In genomic region chr1:171412001-171412441, GRCm38 (mm10) we compare ENCODE assay signal across 8 mouse cellular contexts. TPM values are rescaled to one million over a fixed set of nuclear protein-coding genes. Genes with fewer than 3 reads are reported as not detected.
DNase-seq lines count a peak whose midpoint lies in the region; ATAC-seq lines count a peak whose summit lies in the region.

No protein-coding gene starts in this region.

- H3K27me3 ChIP-seq in hindbrain, embryonic 11.5 days (ENCODE audit: control insufficient read depth, insufficient read depth, low read length) = no peaks in the 10 kb centered on the region; the same call in 1 of the 2 replicates
- H3K27me3 ChIP-seq in limb, embryonic 12.5 days = peaks cover 9% of the 10 kb centered on the region
- H3K27me3 ChIP-seq in midbrain, embryonic 11.5 days (ENCODE audit: control insufficient read depth, insufficient read depth, low read length) = peaks cover 4% of the 10 kb centered on the region; the same call in 1 of the 2 replicates
- H3K27me3 ChIP-seq in splenic B cell, adult 2 months (ENCODE audit: control insufficient read depth, insufficient read depth, low read length, poor library complexity, severe bottlenecking) = no peaks in the 10 kb centered on the region

- H3K9ac ChIP-seq in hindbrain, embryonic 11.5 days (ENCODE audit: low read depth, low read length) = peak overlapping the region; percentile 99
- peak overlapping the region; percentile 94 for H3K9ac ChIP-seq in limb, embryonic 12.5 days (replicated peaks)
- peak overlapping the region; percentile 93 for H3K9ac ChIP-seq in midbrain, embryonic 11.5 days (ENCODE audit: low read length)

- WGBS in hindbrain, embryonic 11.5 days = 2% methylated on average over 20 of the region's 20 CpGs
- WGBS in limb, embryonic 12.5 days = 3% methylated on average over 20 of the region's 20 CpGs
- 2% methylated on average over 20 of the region's 20 CpGs for WGBS in midbrain, embryonic 11.5 days

- ATAC-seq in erythroblast, adult 5-6 weeks (replicated peaks; ENCODE audit: low FRiP score, poor library complexity, severe bottlenecking) = peak; percentile 52
- ATAC-seq in hindbrain, embryonic 11.5 days (ENCODE audit: low FRiP score) = peak; percentile 61
- ATAC-seq in limb, embryonic 12.5 days (ENCODE audit: insufficient number of reproducible peaks, insufficient read depth, low FRiP score, low TSS enrichment, low read depth) = peak; percentile 18; the same call in 1 of the 2 replicates
- ATAC-seq in midbrain, embryonic 11.5 days (ENCODE audit: low FRiP score) = peak; percentile 57

- no peaks in the 10 kb centered on the region for H3K9me3 ChIP-seq in hindbrain, embryonic 11.5 days (ENCODE audit: control insufficient read depth, low read length)
- no peaks in the 10 kb centered on the region for H3K9me3 ChIP-seq in limb, embryonic 12.5 days
- H3K9me3 ChIP-seq in midbrain, embryonic 11.5 days (ENCODE audit: control insufficient read depth, low read length) = no peaks in the 10 kb centered on the region

- DNase-seq in frontal cortex, postnatal 36 days (ENCODE audit: low spot score in 2 of 2) = peak; percentile 13 to 26
- DNase-seq in frontal cortex, postnatal 25 days (ENCODE audit: low spot score in 2 of 2) = no peak
- peak; percentile 66 for DNase-seq in T-cell, adult 2 months (ENCODE audit: low spot score)
- DNase-seq in hindbrain, embryonic 11.5 days (ENCODE audit: low spot score) = peak; percentile 70
- peak; percentile 94 for DNase-seq in midbrain, embryonic 11.5 days (ENCODE audit: low spot score, missing footprints)
- peak; percentile 76 for DNase-seq in splenic B cell, adult 2 months (ENCODE audit: low read depth, low spot score)

- peak overlapping the region; percentile 99 for H3K4me3 ChIP-seq in hindbrain, embryonic 11.5 days (ENCODE audit: low read depth, low read length)
- H3K4me3 ChIP-seq in limb, embryonic 12.5 days (replicated peaks) = peak overlapping the region; percentile 97
- peak overlapping the region; percentile 93 for H3K4me3 ChIP-seq in midbrain, embryonic 11.5 days (ENCODE audit: low read depth, low read length)

- H3K4me1 ChIP-seq in hindbrain, embryonic 11.5 days (replicated peaks; ENCODE audit: control insufficient read depth, insufficient read depth, low read length) = no peaks in the 10 kb centered on the region
- H3K4me1 ChIP-seq in limb, embryonic 12.5 days (replicated peaks) = peaks cover 18% of the 10 kb centered on the region
- H3K4me1 ChIP-seq in midbrain, embryonic 11.5 days (ENCODE audit: control insufficient read depth, insufficient read depth, low read length) = peaks cover 9% of the 10 kb centered on the region; the same call in 1 of the 2 replicates

- H3K36me3 ChIP-seq in hindbrain, embryonic 11.5 days (ENCODE audit: control insufficient read depth, insufficient read depth, low read length) = no peaks in the 10 kb centered on the region
- H3K36me3 ChIP-seq in limb, embryonic 12.5 days = peaks cover 29% of the 10 kb centered on the region
- H3K36me3 ChIP-seq in midbrain, embryonic 11.5 days (ENCODE audit: control insufficient read depth, insufficient read depth, low read length) = peaks cover 14% of the 10 kb centered on the region
- peaks cover 23% of the 10 kb centered on the region for H3K36me3 ChIP-seq in splenic B cell, adult 2 months (ENCODE audit: control insufficient read depth, insufficient read depth, low read length, poor library complexity, severe bottlenecking)

- H3K27ac ChIP-seq in hindbrain, embryonic 11.5 days (ENCODE audit: low read depth, low read length) = peak overlapping the region; percentile 86
- peak overlapping the region; percentile 91 for H3K27ac ChIP-seq in limb, embryonic 12.5 days
- H3K27ac ChIP-seq in midbrain, embryonic 11.5 days (ENCODE audit: low read depth, low read length) = peak overlapping the region; percentile 74

- H3K4me2 ChIP-seq in hindbrain, embryonic 11.5 days (replicated peaks; ENCODE audit: low read depth, low read length) = peak overlapping the region; percentile 47
- peak overlapping the region; percentile 65 for H3K4me2 ChIP-seq in limb, embryonic 12.5 days
- H3K4me2 ChIP-seq in midbrain, embryonic 11.5 days = peak overlapping the region; percentile 40

RNA-seq across cellular contexts. Expression of gene Usf1, which starts 0.9 kb away (rescaled TPM):
- total RNA-seq in erythroblast, adult 5-6 weeks (2015; ENCODE audit: low replicate concordance) = 2.7 and 12.7 TPM in 2 replicates
- 9.1 and 23.1 TPM in 2 replicates for total RNA-seq in erythroblast, adult 5-6 weeks (2017; ENCODE audit: low replicate concordance)
- 122 and 143 TPM in 2 replicates for polyA plus RNA-seq in hindbrain, embryonic 11.5 days (2014; fragmentation: Nextera tagmentation; extraction: Ambion mirVana)
- polyA plus RNA-seq in limb, embryonic 12.5 days (2016; fragmentation: Nextera tagmentation; extraction: Ambion mirVana) = 113 and 123 TPM in 2 replicates
- 152 and 154 TPM in 2 replicates for polyA plus RNA-seq in midbrain, embryonic 11.5 days (2014; fragmentation: Nextera tagmentation; extraction: Ambion mirVana)

RNA-seq across cellular contexts. Expression of gene Tstd1, which starts 6.7 kb away (rescaled TPM):
- total RNA-seq in erythroblast, adult 5-6 weeks (2015; ENCODE audit: low replicate concordance) = not detected in 2 replicates
- total RNA-seq in erythroblast, adult 5-6 weeks (2017; ENCODE audit: low replicate concordance) = not detected in 2 replicates
- polyA plus RNA-seq in hindbrain, embryonic 11.5 days (2014; fragmentation: Nextera tagmentation; extraction: Ambion mirVana) = 3.3 and 4.3 TPM in 2 replicates
- 7.5 and 7.7 TPM in 2 replicates for polyA plus RNA-seq in limb, embryonic 12.5 days (2016; fragmentation: Nextera tagmentation; extraction: Ambion mirVana)
- polyA plus RNA-seq in midbrain, embryonic 11.5 days (2014; fragmentation: Nextera tagmentation; extraction: Ambion mirVana) = 2.1 and 4.0 TPM in 2 replicates

RNA-seq across cellular contexts. Expression of gene Arhgap30, which starts 23.3 kb away (rescaled TPM):
- 20.1 and 21.1 TPM in 2 replicates for total RNA-seq in erythroblast, adult 5-6 weeks (2015; ENCODE audit: low replicate concordance)
- 25.9 and 26.9 TPM in 2 replicates for total RNA-seq in erythroblast, adult 5-6 weeks (2017; ENCODE audit: low replicate concordance)
- 0.54 and 0.99 TPM in 2 replicates for polyA plus RNA-seq in hindbrain, embryonic 11.5 days (2014; fragmentation: Nextera tagmentation; extraction: Ambion mirVana)
- polyA plus RNA-seq in limb, embryonic 12.5 days (2016; fragmentation: Nextera tagmentation; extraction: Ambion mirVana) = 0.75 and 0.91 TPM in 2 replicates
- 0.38 and 0.57 TPM in 2 replicates for polyA plus RNA-seq in midbrain, embryonic 11.5 days (2014; fragmentation: Nextera tagmentation; extraction: Ambion mirVana)

RNA-seq across cellular contexts. Expression of gene F11r, which starts 25.3 kb away (rescaled TPM):
- not detected in 2 replicates for total RNA-seq in erythroblast, adult 5-6 weeks (2015; ENCODE audit: low replicate concordance)
- total RNA-seq in erythroblast, adult 5-6 weeks (2017; ENCODE audit: low replicate concordance) = 0.42 TPM in 1 of 2 replicates, not detected in the other
- 16.9 and 20.1 TPM in 2 replicates for polyA plus RNA-seq in hindbrain, embryonic 11.5 days (2014; fragmentation: Nextera tagmentation; extraction: Ambion mirVana)
- polyA plus RNA-seq in limb, embryonic 12.5 days (2016; fragmentation: Nextera tagmentation; extraction: Ambion mirVana) = 32.9 and 36.8 TPM in 2 replicates
- 9.9 and 13.1 TPM in 2 replicates for polyA plus RNA-seq in midbrain, embryonic 11.5 days (2014; fragmentation: Nextera tagmentation; extraction: Ambion mirVana)

RNA-seq across cellular contexts. Expression of gene Nectin4, which starts 42.1 kb away (rescaled TPM):
- total RNA-seq in erythroblast, adult 5-6 weeks (2015; ENCODE audit: low replicate concordance) = not detected in 2 replicates
- total RNA-seq in erythroblast, adult 5-6 weeks (2017; ENCODE audit: low replicate concordance) = 0.68 TPM in 1 of 2 replicates, not detected in the other
- 0.66 and 0.96 TPM in 2 replicates for polyA plus RNA-seq in hindbrain, embryonic 11.5 days (2014; fragmentation: Nextera tagmentation; extraction: Ambion mirVana)
- 6.2 and 7.8 TPM in 2 replicates for polyA plus RNA-seq in limb, embryonic 12.5 days (2016; fragmentation: Nextera tagmentation; extraction: Ambion mirVana)
- polyA plus RNA-seq in midbrain, embryonic 11.5 days (2014; fragmentation: Nextera tagmentation; extraction: Ambion mirVana) = 0.49 and 0.65 TPM in 2 replicates

Comparison
In these comparisons a context has a peak if more than half of its experiments do, and no peak if none do; other contexts are left out.
1. DNase-seq: peak in frontal cortex, postnatal 36 days (2 of 2), T-cell, adult 2 months (single experiment), hindbrain, embryonic 11.5 days (single experiment), midbrain, embryonic 11.5 days (single experiment) and splenic B cell, adult 2 months (single experiment); none in frontal cortex, postnatal 25 days (0 of 2).
2. Peak in every context shown above with its lines, with median percentiles within 50 percentile points of each other: ATAC-seq, H3K27ac ChIP-seq, H3K4me2 ChIP-seq, H3K4me3 ChIP-seq and H3K9ac ChIP-seq.